Mouse (Mus musculus) cortical plate, adult 2 months (tissue): Measurements from ENCODE around the gene Bsg.

Experiments used
- CTCF ChIP-seq: fragments of 200-500 bp; IDR thresholded peaks from 2 replicates; pipeline ENCODE4 v1.5.1; 2011; ENCODE audit warnings: mild to moderate bottlenecking, control low read depth, low read length; ENCODE audit not compliant: insufficient read depth; ENCODE audit errors: extremely low read depth
- POLR2A ChIP-seq: fragments of 200-500 bp; IDR thresholded peaks from 2 replicates; pipeline ENCODE4 v1.6.1; 2011; ENCODE audit warnings: mild to moderate bottlenecking, low read length, control low read depth; ENCODE audit not compliant: insufficient read depth; ENCODE audit errors: extremely low read depth

DNA sequence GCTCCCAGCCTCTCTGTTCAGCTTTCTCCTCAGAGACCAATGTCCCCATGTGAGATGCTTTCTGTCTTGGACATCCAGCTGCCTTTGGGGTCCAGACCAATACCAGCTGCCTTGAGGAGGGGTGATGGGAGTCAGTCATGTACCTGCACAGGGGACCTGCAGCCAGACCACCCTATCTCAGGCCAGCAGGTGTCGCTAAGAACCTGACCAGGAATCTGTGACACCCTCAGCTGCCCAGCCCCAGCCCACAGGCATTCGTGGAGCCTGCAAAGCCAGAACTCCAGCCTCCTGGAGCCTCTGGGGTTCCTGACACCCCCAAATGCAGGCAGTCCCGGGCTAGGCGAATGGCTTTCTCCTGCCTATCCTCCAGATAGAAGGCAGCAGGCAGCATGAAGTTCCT, 45.5 kb upstream of the Bsg start:
- no peak for TF ChIP-seq POLR2A
- no peak for TF ChIP-seq CTCF
